Mouse (Mus musculus): ENCODE measurements around the gene Bmp8b. TPM values are rescaled to one million over a fixed set of nuclear protein-coding genes. Genes with fewer than 3 reads are reported as not detected.

Bmp8b gene
- polyA plus RNA-seq, 1 experiment from 2014 or later, result 0.25 TPM

GRCm38 (mm10) chr4:123164157-123164556 is 59.2 kb downstream of the Bmp8b start:
- 65% methylated on average over 15 of the region's 15 CpGs for WGBS
- no peak for ATAC-seq (ENCODE audit: low FRiP score, low TSS enrichment)
- no peak overlapping the region for H3K27ac ChIP-seq (replicated peaks)
- no peak for DNase-seq (ENCODE audit: low spot score)
- no peaks in the 10 kb centered on the region for H3K27me3 ChIP-seq (ENCODE audit: control insufficient read depth, insufficient read depth, low read length)
- no peak overlapping the region for H3K4me3 ChIP-seq (ENCODE audit: low read depth, low read length)
- H3K9ac ChIP-seq (ENCODE audit: low read length), result no peak overlapping the region
- no peaks in the 10 kb centered on the region for H3K4me1 ChIP-seq (replicated peaks; ENCODE audit: control insufficient read depth, insufficient read depth)
- no peaks in the 10 kb centered on the region for H3K9me3 ChIP-seq (ENCODE audit: control insufficient read depth, low read length)
- H3K4me2 ChIP-seq (replicated peaks; ENCODE audit: low read depth), result no peak overlapping the region
- no peak for TF ChIP-seq EP300 (optimal IDR thresholded peaks at IDR 0.05)
- no peak for TF ChIP-seq CTCF (IDR thresholded peaks at IDR 0.05; ENCODE audit: low read depth)
- H3K36me3 ChIP-seq (ENCODE audit: control insufficient read depth, insufficient read depth, low read length), result no peaks in the 10 kb centered on the region

- Histone ChIP-seq H3K4me3 (ENCODE audit: low read depth, low read length) (no peak overlapping the region), H3K4me2 (replicated peaks; ENCODE audit: low read depth) (no peak overlapping the region), H3K36me3 (ENCODE audit: control insufficient read depth, insufficient read depth, low read length) (no peaks in the 10 kb centered on the region), H3K9ac (ENCODE audit: low read length) (no peak overlapping the region), H3K27ac (replicated peaks) (no peak overlapping the region), H3K4me1 (replicated peaks; ENCODE audit: control insufficient read depth, insufficient read depth) (no peaks in the 10 kb centered on the region), H3K27me3 (ENCODE audit: control insufficient read depth, insufficient read depth, low read length) (no peaks in the 10 kb centered on the region), H3K9me3 (ENCODE audit: control insufficient read depth, low read length) (no peaks in the 10 kb centered on the region)
- DNase-seq (ENCODE audit: low spot score), result no peak
- TF ChIP-seq CTCF (IDR thresholded peaks at IDR 0.05; ENCODE audit: low read depth) (peak; percentile 19), EP300 (optimal IDR thresholded peaks at IDR 0.05) (no peak)
- ATAC-seq (ENCODE audit: low FRiP score, low TSS enrichment), result no peak
These were observed 66.8 kb downstream of the Bmp8b start for GRCm38 (mm10) chr4:123171811-123172210.

Other genes with a start within 250 kb of the Bmp8b start
- 53.2 and 56.2 TPM in 2 replicates for gene Cap1, start 219.1 kb upstream of the Bmp8b start, polyA plus RNA-seq (2015; fragmentation: Nextera tagmentation; extraction: Ambion mirVana)
- 6.8 and 7.1 TPM in 2 replicates for gene Mfsd2a, start 144.0 kb upstream of the Bmp8b start, polyA plus RNA-seq (2015; fragmentation: Nextera tagmentation; extraction: Ambion mirVana)
- gene Mycl, start 109.5 kb upstream of the Bmp8b start, polyA plus RNA-seq (2015; fragmentation: Nextera tagmentation; extraction: Ambion mirVana), result 14.2 and 17.4 TPM in 2 replicates
- 11.6 and 12.0 TPM in 2 replicates for gene Trit1, start 88.6 kb upstream of the Bmp8b start, polyA plus RNA-seq (2015; fragmentation: Nextera tagmentation; extraction: Ambion mirVana)
- not detected in 2 replicates for gene Oxct2b, start 11.1 kb downstream of the Bmp8b start, polyA plus RNA-seq (2015; fragmentation: Nextera tagmentation; extraction: Ambion mirVana)
- gene Ppie, start 34.8 kb downstream of the Bmp8b start, polyA plus RNA-seq (2015; fragmentation: Nextera tagmentation; extraction: Ambion mirVana), result 47.2 and 48.9 TPM in 2 replicates
- 1.8 and 3.0 TPM in 2 replicates for gene Hpcal4, start 78.1 kb downstream of the Bmp8b start, polyA plus RNA-seq (2015; fragmentation: Nextera tagmentation; extraction: Ambion mirVana)
- gene Nt5c1a, start 96.3 kb downstream of the Bmp8b start, polyA plus RNA-seq (2015; fragmentation: Nextera tagmentation; extraction: Ambion mirVana), result not detected in 2 replicates
- 4.9 and 6.0 TPM in 2 replicates for gene Heyl, start 128.4 kb downstream of the Bmp8b start, polyA plus RNA-seq (2015; fragmentation: Nextera tagmentation; extraction: Ambion mirVana)
- gene Pabpc4, start 157.2 kb downstream of the Bmp8b start, polyA plus RNA-seq (2015; fragmentation: Nextera tagmentation; extraction: Ambion mirVana), result 14.6 and 15.7 TPM in 2 replicates
- gene Oxct2a, start 218.5 kb downstream of the Bmp8b start, polyA plus RNA-seq (2015; fragmentation: Nextera tagmentation; extraction: Ambion mirVana), result not detected in 2 replicates
- 0.67 and 0.97 TPM in 2 replicates for gene Bmp8a, start 238.1 kb downstream of the Bmp8b start, polyA plus RNA-seq (2015; fragmentation: Nextera tagmentation; extraction: Ambion mirVana)

Measured in stomach, postnatal 0 days (tissue).